Mouse (Mus musculus) stomach, postnatal 0 days (tissue): ENCODE measurements at regions not wholly inside any gene's neighbourhood (a gene's known extent, or its start where the extent isn't known, plus 50 kb on each side); places are given as distances from the start of the nearest gene placed in this dataset.

Experiments
- ATAC-seq: fragments of 200-750 bp; cut with Nextera tagmentation; 2 replicates; pipeline ENCODE4 v1.8.0; 2017; ENCODE audit not compliant: low FRiP score, low TSS enrichment
- DNase-seq: peaks from one replicate; pipeline ENCODE4 v3.0.0-alpha.2; 2016; ENCODE audit warnings: low spot score
- H3K27ac ChIP-seq: fragments of 300-500 bp; sonication (generic); replicated peaks from 2 replicates; pipeline ENCODE4 v1.5.1; 2014; ENCODE audit warnings: mild to moderate bottlenecking, control low read depth
- H3K27me3 ChIP-seq: fragments of 300-500 bp; sonication (generic); 2 replicates; pipeline ENCODE4 v1.6.1; 2014; ENCODE audit warnings: low read length; ENCODE audit not compliant: control insufficient read depth, insufficient read depth
- H3K36me3 ChIP-seq: fragments of 300-500 bp; sonication (generic); 2 replicates; pipeline ENCODE4 v1.6.1; 2014; ENCODE audit warnings: low read length, mixed read lengths; ENCODE audit not compliant: control insufficient read depth, insufficient read depth
- H3K4me1 ChIP-seq: fragments of 300-500 bp; sonication (generic); replicated peaks from 2 replicates; pipeline ENCODE4 v1.6.1; 2014; ENCODE audit warnings: antibody characterized with exemption; ENCODE audit not compliant: control insufficient read depth, insufficient read depth
- H3K4me2 ChIP-seq: fragments of 300-500 bp; sonication (generic); replicated peaks from 2 replicates; pipeline ENCODE4 v1.6.1; 2014; ENCODE audit warnings: low read depth, mild to moderate bottlenecking, control low read depth, moderate library complexity
- H3K4me3 ChIP-seq: fragments of 300-500 bp; sonication (generic); 2 replicates; pipeline ENCODE4 v1.5.1; 2014; ENCODE audit warnings: low read depth, low read length, control low read depth
- H3K9ac ChIP-seq: fragments of 300-500 bp; sonication (generic); 2 replicates; pipeline ENCODE4 v1.6.1; 2014; ENCODE audit warnings: mild to moderate bottlenecking, low read length, control low read depth, mixed read lengths
- H3K9me3 ChIP-seq: fragments of 300-500 bp; sonication (generic); 2 replicates; pipeline ENCODE4 v1.6.1; 2016; ENCODE audit warnings: low read length; ENCODE audit not compliant: control insufficient read depth
- CTCF ChIP-seq: IDR thresholded peaks from 2 replicates; pipeline ENCODE4 v1.5.1; 2016; ENCODE audit warnings: antibody characterized with exemption, low read depth, mild to moderate bottlenecking, moderate library complexity
- EP300 ChIP-seq: optimal IDR thresholded peaks from 2 replicates; pipeline ENCODE3; 2016; ENCODE audit warnings: antibody characterized with exemption
- WGBS: fragments of 180-500 bp; shearing (Covaris S2); extraction: QIAGEN DNeasy Blood & Tissue Kit; methylation state at CpG from one replicate; pipeline ENCODE4 v1.1.7; 2014; 5-methylcytosine and 5-hydroxymethylcytosine counted together

DNA sequence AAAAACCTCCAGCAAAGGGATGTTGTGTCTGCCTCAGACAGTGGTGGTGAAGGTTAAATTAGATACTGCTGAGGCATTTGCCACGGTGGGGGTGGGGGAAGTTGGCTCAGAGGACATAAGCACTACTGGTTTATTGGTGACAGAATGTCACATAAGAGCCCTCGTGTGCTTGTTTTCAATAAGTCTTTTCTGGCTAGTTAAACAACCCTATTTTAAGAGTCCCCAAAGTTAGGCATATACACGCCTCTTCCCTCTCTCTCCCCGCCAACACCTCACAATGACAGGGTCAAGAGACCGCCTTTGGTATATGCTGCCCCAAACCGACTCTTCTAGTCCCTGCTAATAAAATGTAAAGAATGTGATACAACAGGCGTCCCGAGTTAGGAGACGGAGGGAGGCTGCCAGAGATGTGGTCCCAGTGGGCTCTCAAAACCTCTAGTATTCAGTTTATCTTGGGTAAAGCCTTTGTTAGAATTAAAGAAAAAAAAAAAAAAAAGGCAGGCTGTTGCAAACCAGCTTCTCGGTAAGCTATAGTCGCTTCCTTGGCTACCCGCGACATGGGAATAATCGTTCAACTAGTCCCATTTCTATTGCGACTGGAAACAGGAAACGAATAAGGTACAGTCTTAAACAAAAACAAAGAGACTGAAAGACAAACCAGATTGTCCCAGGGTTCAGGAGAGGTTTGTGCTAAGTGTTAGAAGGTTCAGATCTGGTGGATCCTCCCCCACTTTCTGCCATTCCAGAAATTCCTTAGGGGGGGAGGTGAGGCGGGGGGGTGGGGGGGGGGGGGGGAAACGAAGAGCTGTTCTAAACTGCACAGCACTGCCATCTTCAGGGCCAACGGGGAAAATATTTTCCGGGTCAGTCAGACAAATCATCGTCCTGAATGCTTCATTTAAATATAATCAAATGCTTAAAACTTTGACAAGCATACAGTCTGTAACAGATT, 176.5 kb upstream of the Tank start:
- peak; percentile 57; the same call in 1 of the 2 replicates for ATAC-seq
- Histone ChIP-seq H3K27me3 (no peaks in the 10 kb centered on the region), H3K27ac (peak overlapping the region; percentile 35; the same call in 1 of the 2 replicates), H3K9ac (peak overlapping the region; percentile 19; the same call in 1 of the 2 replicates), H3K4me1 (no peaks in the 10 kb centered on the region), H3K4me3 (peak overlapping the region; percentile 40), H3K36me3 (no peaks in the 10 kb centered on the region), H3K9me3 (no peaks in the 10 kb centered on the region), H3K4me2 (peak overlapping the region; percentile 58)
- peak; percentile 70 for TF ChIP-seq CTCF
- no peak for TF ChIP-seq EP300
- DNase-seq: peak; percentile 75
- 1% methylated on average over 19 of the region's 21 CpGs for WGBS

GRCm38 (mm10) chr2:61398633-61399032, 179.8 kb upstream of the Tank start:
- WGBS: 71% methylated on average over 9 of the region's 9 CpGs
- DNase-seq (no peak), ATAC-seq (no peak)
- no peaks in the 10 kb centered on the region for H3K9me3 ChIP-seq
- no peak overlapping the region for H3K9ac ChIP-seq
- H3K4me3 ChIP-seq: no peak overlapping the region
- no peaks in the 10 kb centered on the region for H3K27me3 ChIP-seq
- H3K4me2 ChIP-seq: no peak overlapping the region
- TF ChIP-seq CTCF (no peak), EP300 (no peak)
- no peak overlapping the region for H3K27ac ChIP-seq
- H3K36me3 ChIP-seq: no peaks in the 10 kb centered on the region
- H3K4me1 ChIP-seq: no peaks in the 10 kb centered on the region

GRCm38 (mm10) chr2:61389622-61390021, 188.8 kb upstream of the Tank start:
- ATAC-seq: no peak
- TF ChIP-seq EP300 (no peak), CTCF (no peak)
- H3K9me3 ChIP-seq: no peaks in the 10 kb centered on the region
- DNase-seq: no peak
- H3K4me1 ChIP-seq: no peaks in the 10 kb centered on the region
- no peak overlapping the region for H3K9ac ChIP-seq
- no peaks in the 10 kb centered on the region for H3K27me3 ChIP-seq
- H3K4me3 ChIP-seq: no peak overlapping the region
- no peak overlapping the region for H3K4me2 ChIP-seq
- H3K36me3 ChIP-seq: no peaks in the 10 kb centered on the region
- no peak overlapping the region for H3K27ac ChIP-seq

DNA sequence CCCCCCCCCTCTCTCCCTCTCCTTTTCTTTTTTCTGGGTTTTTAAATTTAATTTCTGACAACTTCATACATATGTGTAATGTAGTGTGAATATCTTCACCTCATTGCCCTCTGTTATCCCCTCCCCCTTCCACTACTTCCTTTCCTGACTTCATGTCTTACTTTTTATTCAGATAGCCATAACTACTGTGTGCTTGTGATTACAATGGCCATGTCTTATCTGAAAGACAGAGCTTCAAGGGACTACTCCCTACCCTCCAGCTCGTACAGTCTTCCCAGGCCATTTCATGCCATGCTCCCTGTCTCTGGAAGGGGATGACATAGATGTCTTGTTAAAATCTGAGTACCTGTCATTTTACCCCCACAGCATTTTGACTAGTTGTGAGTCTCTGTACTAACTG, 189.2 kb upstream of the Tank start:
- TF ChIP-seq CTCF: no peak
- TF ChIP-seq EP300: no peak
- Histone ChIP-seq H3K4me1 (no peaks in the 10 kb centered on the region), H3K27ac (no peak overlapping the region), H3K9me3 (no peaks in the 10 kb centered on the region), H3K9ac (no peak overlapping the region), H3K36me3 (no peaks in the 10 kb centered on the region), H3K4me3 (no peak overlapping the region), H3K27me3 (no peaks in the 10 kb centered on the region), H3K4me2 (no peak overlapping the region)
- ATAC-seq (no peak), DNase-seq (no peak)
- WGBS: 65% methylated on average over 1 of the region's 1 CpGs

GRCm38 (mm10) chr2:61387561-61387960, 190.8 kb upstream of the Tank start:
- no peak overlapping the region for H3K4me2 ChIP-seq
- H3K27ac ChIP-seq: no peak overlapping the region
- no peaks in the 10 kb centered on the region for H3K9me3 ChIP-seq
- 32% methylated on average over 5 of the region's 5 CpGs for WGBS
- H3K4me3 ChIP-seq: no peak overlapping the region
- H3K4me1 ChIP-seq: no peaks in the 10 kb centered on the region
- TF ChIP-seq EP300 (no peak), CTCF (0 out of 2 replicates have a peak, but pooled peaks have one; percentile 3)
- DNase-seq (no peak), ATAC-seq (no peak)
- H3K9ac ChIP-seq: no peak overlapping the region
- no peaks in the 10 kb centered on the region for H3K36me3 ChIP-seq
- no peaks in the 10 kb centered on the region for H3K27me3 ChIP-seq

- no peak for ATAC-seq
- DNase-seq: no peak
- H3K4me1 ChIP-seq: no peaks in the 10 kb centered on the region
- TF ChIP-seq EP300 (no peak), CTCF (no peak)
- WGBS: 81% methylated on average over 5 of the region's 5 CpGs
- H3K4me3 ChIP-seq: no peak overlapping the region
- H3K27me3 ChIP-seq: no peaks in the 10 kb centered on the region
- H3K27ac ChIP-seq: no peak overlapping the region
- H3K9me3 ChIP-seq: no peaks in the 10 kb centered on the region
- no peak overlapping the region for H3K4me2 ChIP-seq
- no peak overlapping the region for H3K9ac ChIP-seq
- H3K36me3 ChIP-seq: no peaks in the 10 kb centered on the region
Measured at GRCm38 (mm10) chr2:61386966-61387365, 191.4 kb upstream of the Tank start.
